Mouse (Mus musculus) megakaryocyte-erythroid progenitor cell, adult 5-6 weeks (primary cell): ENCODE data around the gene Ubd. TPM values are rescaled to one million over a fixed set of nuclear protein-coding genes. Genes with fewer than 3 reads are reported as not detected.

Experiments used
- total RNA-seq, 2 experiments: library from RNA; stranded (forward) in 1 of 2; stranded (reverse) in 1 of 2; fragments of 200-1000, 215-1000 nt in 1 of 2; fragments of >200 nt in 1 of 2; fragmentation: Nextera tagmentation in 1 of 2; gene quantifications; 2 replicates each; pipeline ENCODE4 v1.2.3; 2014 to 2017

The Ubd gene
- total RNA-seq, 2 experiments from 2014 or later, result not detected

Other genes with a start within 250 kb of the Ubd start
- gene Ppp1r11, start 242.2 kb upstream of the Ubd start, total RNA-seq (2014; fragmentation: Nextera tagmentation), result 61.5 and 88.0 TPM in 2 replicates
- gene Ppp1r11, start 242.2 kb upstream of the Ubd start, total RNA-seq (2017), result 53.8 and 72.8 TPM in 2 replicates
- gene Znrd1, start 235.3 kb upstream of the Ubd start, total RNA-seq (2014; fragmentation: Nextera tagmentation), result 47.7 and 94.1 TPM in 2 replicates
- gene Znrd1, start 235.3 kb upstream of the Ubd start, total RNA-seq (2017), result 17.7 and 35.3 TPM in 2 replicates
- 1.4 and 13.1 TPM in 2 replicates for gene Znrd1as, start 235.3 kb upstream of the Ubd start, total RNA-seq (2014; fragmentation: Nextera tagmentation)
- 11.4 and 23.7 TPM in 2 replicates for gene Znrd1as, start 235.3 kb upstream of the Ubd start, total RNA-seq (2017)
- not detected in 2 replicates for gene 2410137M14Rik, start 212.7 kb upstream of the Ubd start, total RNA-seq (2014; fragmentation: Nextera tagmentation)
- not detected in 2 replicates for gene 2410137M14Rik, start 212.7 kb upstream of the Ubd start, total RNA-seq (2017)
- not detected in 2 replicates for gene H2-M5, start 204.4 kb upstream of the Ubd start, total RNA-seq (2014; fragmentation: Nextera tagmentation)
- gene H2-M5, start 204.4 kb upstream of the Ubd start, total RNA-seq (2017), result not detected in 2 replicates
- 0.87 TPM in 1 of 2 replicates, not detected in the other for gene Zfp57, start 192.7 kb upstream of the Ubd start, total RNA-seq (2014; fragmentation: Nextera tagmentation)
- gene Zfp57, start 192.7 kb upstream of the Ubd start, total RNA-seq (2017), result 0.08 TPM in 1 of 2 replicates, not detected in the other
- gene Mog, start 170.5 kb upstream of the Ubd start, total RNA-seq (2014; fragmentation: Nextera tagmentation), result not detected in 2 replicates
- not detected in 2 replicates for gene Mog, start 170.5 kb upstream of the Ubd start, total RNA-seq (2017)
- gene Gabbr1, start 147.9 kb upstream of the Ubd start, total RNA-seq (2014; fragmentation: Nextera tagmentation), result 9.1 and 11.1 TPM in 2 replicates
- gene Gabbr1, start 147.9 kb upstream of the Ubd start, total RNA-seq (2017), result 0.91 and 0.99 TPM in 2 replicates
- not detected in 2 replicates for gene Olfr90, start 105.4 kb upstream of the Ubd start, total RNA-seq (2014; fragmentation: Nextera tagmentation)
- not detected in 2 replicates for gene Olfr90, start 105.4 kb upstream of the Ubd start, total RNA-seq (2017)
- not detected in 2 replicates for gene Olfr91, start 95.6 kb upstream of the Ubd start, total RNA-seq (2014; fragmentation: Nextera tagmentation)
- not detected in 2 replicates for gene Olfr91, start 95.6 kb upstream of the Ubd start, total RNA-seq (2017)
- gene Olfr92, start 73.8 kb upstream of the Ubd start, total RNA-seq (2014; fragmentation: Nextera tagmentation), result not detected in 2 replicates
- gene Olfr92, start 73.8 kb upstream of the Ubd start, total RNA-seq (2017), result not detected in 2 replicates
- gene Olfr93, start 32.4 kb upstream of the Ubd start, total RNA-seq (2014; fragmentation: Nextera tagmentation), result not detected in 2 replicates
- not detected in 2 replicates for gene Olfr93, start 32.4 kb upstream of the Ubd start, total RNA-seq (2017)
- not detected in 2 replicates for gene Olfr94, start 7.1 kb downstream of the Ubd start, total RNA-seq (2014; fragmentation: Nextera tagmentation)
- gene Olfr94, start 7.1 kb downstream of the Ubd start, total RNA-seq (2017), result not detected in 2 replicates
- not detected in 2 replicates for gene Olfr95, start 19.2 kb downstream of the Ubd start, total RNA-seq (2014; fragmentation: Nextera tagmentation)
- not detected in 2 replicates for gene Olfr95, start 19.2 kb downstream of the Ubd start, total RNA-seq (2017)
- gene Olfr96, start 26.3 kb downstream of the Ubd start, total RNA-seq (2014; fragmentation: Nextera tagmentation), result not detected in 2 replicates
- not detected in 2 replicates for gene Olfr96, start 26.3 kb downstream of the Ubd start, total RNA-seq (2017)
- gene Olfr97, start 43.4 kb downstream of the Ubd start, total RNA-seq (2014; fragmentation: Nextera tagmentation), result not detected in 2 replicates
- gene Olfr97, start 43.4 kb downstream of the Ubd start, total RNA-seq (2017), result not detected in 2 replicates
- gene Olfr98, start 69.9 kb downstream of the Ubd start, total RNA-seq (2014; fragmentation: Nextera tagmentation), result not detected in 2 replicates
- gene Olfr98, start 69.9 kb downstream of the Ubd start, total RNA-seq (2017), result not detected in 2 replicates
- 5.7 and 6.3 TPM in 2 replicates for gene H2-M3, start 76.3 kb downstream of the Ubd start, total RNA-seq (2014; fragmentation: Nextera tagmentation)
- gene H2-M3, start 76.3 kb downstream of the Ubd start, total RNA-seq (2017), result 3.8 and 9.0 TPM in 2 replicates
- not detected in 2 replicates for gene Olfr99, start 89.6 kb downstream of the Ubd start, total RNA-seq (2014; fragmentation: Nextera tagmentation)
- not detected in 2 replicates for gene Olfr99, start 89.6 kb downstream of the Ubd start, total RNA-seq (2017)
- not detected in 2 replicates for gene Olfr101, start 110.4 kb downstream of the Ubd start, total RNA-seq (2014; fragmentation: Nextera tagmentation)
- gene Olfr101, start 110.4 kb downstream of the Ubd start, total RNA-seq (2017), result not detected in 2 replicates
- gene Olfr102, start 123.2 kb downstream of the Ubd start, total RNA-seq (2014; fragmentation: Nextera tagmentation), result not detected in 2 replicates
- gene Olfr102, start 123.2 kb downstream of the Ubd start, total RNA-seq (2017), result not detected in 2 replicates
- gene Olfr103, start 145.8 kb downstream of the Ubd start, total RNA-seq (2014; fragmentation: Nextera tagmentation), result not detected in 2 replicates
- not detected in 2 replicates for gene Olfr103, start 145.8 kb downstream of the Ubd start, total RNA-seq (2017)
- not detected in 2 replicates for gene Olfr104-ps, start 165.7 kb downstream of the Ubd start, total RNA-seq (2014; fragmentation: Nextera tagmentation)
- not detected in 2 replicates for gene Olfr104-ps, start 165.7 kb downstream of the Ubd start, total RNA-seq (2017)
- gene Olfr105-ps, start 185.1 kb downstream of the Ubd start, total RNA-seq (2014; fragmentation: Nextera tagmentation), result not detected in 2 replicates
- not detected in 2 replicates for gene Olfr105-ps, start 185.1 kb downstream of the Ubd start, total RNA-seq (2017)
- gene Olfr106-ps, start 196.5 kb downstream of the Ubd start, total RNA-seq (2014; fragmentation: Nextera tagmentation), result not detected in 2 replicates
- gene Olfr106-ps, start 196.5 kb downstream of the Ubd start, total RNA-seq (2017), result not detected in 2 replicates
- not detected in 2 replicates for gene Olfr107, start 205.3 kb downstream of the Ubd start, total RNA-seq (2014; fragmentation: Nextera tagmentation)
- gene Olfr107, start 205.3 kb downstream of the Ubd start, total RNA-seq (2017), result not detected in 2 replicates